Comparison of ENCODE assay signal across 25 mouse cellular contexts in the genomic region with DNA sequence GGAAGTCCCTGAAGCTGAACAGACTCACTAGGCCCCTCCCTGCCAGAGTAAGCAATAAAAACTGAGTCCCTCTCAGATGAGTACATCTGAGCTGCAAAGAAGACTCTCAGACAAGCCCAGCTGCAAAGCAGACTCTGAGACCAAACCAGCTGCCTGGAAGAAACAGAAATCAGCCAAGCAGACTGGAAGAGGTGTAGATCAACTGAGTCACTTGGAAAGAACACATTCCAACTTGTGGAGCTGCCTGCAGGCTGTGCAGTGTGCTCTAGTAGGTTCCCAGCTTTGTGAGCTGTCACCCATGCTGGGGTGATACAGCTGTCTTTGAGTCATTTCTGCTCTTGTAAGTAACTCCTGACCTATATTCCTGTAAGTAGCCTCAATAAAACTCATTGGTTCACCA. TPM values are rescaled to one million over a fixed set of nuclear protein-coding genes. Genes with fewer than 3 reads are reported as not detected.
DNase-seq lines count a peak whose midpoint lies in the region; ATAC-seq and TF ChIP-seq lines count a peak whose summit lies in the region.
"Had no signal": no experiment of that assay in that cellular context is flagged by ENCODE, and none has a peak within 500 bp of the region (broad histone marks: within the 10 kb centered on the region; RNA-seq: fewer than 3 reads in every experiment).

No protein-coding gene starts in this region.

- no peaks in the 10 kb centered on the region for H3K4me1 ChIP-seq in testis, adult 2 months (ENCODE audit: control insufficient read depth, insufficient read depth, low read length)
- H3K4me1 ChIP-seq: embryonic facial prominence, embryonic 13.5 days; embryonic facial prominence, embryonic 15.5 days; forebrain, embryonic 13.5 days; forebrain, embryonic 15.5 days had no signal

- H3K36me3 ChIP-seq in testis, adult 2 months (ENCODE audit: control insufficient read depth, insufficient read depth, low read length) = no peaks in the 10 kb centered on the region
- H3K36me3 ChIP-seq: embryonic facial prominence, embryonic 13.5 days; embryonic facial prominence, embryonic 15.5 days; forebrain, embryonic 10.5 days; forebrain, embryonic 15.5 days; G1E had no signal

- DNase-seq in cerebellum, postnatal 25 days = peak; percentile 5 to 10
- DNase-seq in cerebellum, postnatal 4 days (ENCODE audit: low spot score in 2 of 2) = no peak
- no peak for DNase-seq in frontal cortex, postnatal 25 days (ENCODE audit: low spot score in 2 of 2)
- DNase-seq in testis, postnatal 14 days (ENCODE audit: low spot score) = no peak
- DNase-seq in brain, adult 2 months (ENCODE audit: low read depth, low spot score) = peak; percentile 55
- no peak for DNase-seq in lung, postnatal 10 days
- DNase-seq: adrenal gland, adult 8-10 months; adrenal gland, postnatal 14 days; adrenal gland, postnatal 36 days; B cell, adult 2 months; cerebellum, adult 11 months; cerebellum, adult 9-11 months; embryo, embryonic 11 days had no signal

- no peaks in the 10 kb centered on the region for H3K27me3 ChIP-seq in testis, adult 2 months (ENCODE audit: control insufficient read depth, insufficient read depth, low read length)
- H3K27me3 ChIP-seq: embryonic facial prominence, embryonic 13.5 days; embryonic facial prominence, embryonic 15.5 days; forebrain, embryonic 15.5 days had no signal

- H3K27ac ChIP-seq in testis, adult 2 months (ENCODE audit: control insufficient read depth, insufficient read depth, low read depth, low read length) = no peak overlapping the region
- H3K27ac ChIP-seq: embryonic facial prominence, embryonic 13.5 days; embryonic facial prominence, embryonic 15.5 days; forebrain, embryonic 10.5 days; forebrain, embryonic 13.5 days; forebrain, embryonic 15.5 days had no signal

- TF ChIP-seq POLR2A in testis, adult 2 months (IDR thresholded peaks at IDR 0.05; ENCODE audit: control insufficient read depth, low read depth, low read length) = no peak

- peak; percentile 20; the same call in 1 of the 2 replicates for ATAC-seq in frontal cortex, adult (ENCODE audit: low TSS enrichment)
- ATAC-seq: activated CD4-positive, CD25-positive, alpha-beta regulatory T cell, adult 4 months; CD4-positive, CD25-positive, alpha-beta regulatory T cell, adult 4 months; forebrain, embryonic 13.5 days; forebrain, embryonic 15.5 days; Patski had no signal

- no peak for TF ChIP-seq CTCF in testis, adult 2 months (IDR thresholded peaks at IDR 0.05; ENCODE audit: control insufficient read depth, insufficient read depth, insufficient replicate concordance, low read depth, low read length)

- peak overlapping the region; percentile 11; the same call in 1 of the 2 replicates for H3K4me3 ChIP-seq in testis, adult 2 months (ENCODE audit: control insufficient read depth, low read depth, low read length)
- H3K4me3 ChIP-seq: embryonic facial prominence, embryonic 13.5 days; embryonic facial prominence, embryonic 15.5 days; erythroblast, embryonic 14.5 days; forebrain, embryonic 10.5 days; forebrain, embryonic 13.5 days; forebrain, embryonic 15.5 days had no signal

RNA-seq across cellular contexts. Expression of a gene that starts 8.4 kb away (rescaled TPM):
- polyA plus RNA-seq in testis, adult 2 months (2012; rRNA removed) = 0.09 and 20.7 TPM in 2 replicates
- polyA plus RNA-seq: activated CD4-positive, CD25-positive, alpha-beta regulatory T cell, adult 4 months; CD4-positive, CD25-positive, alpha-beta regulatory T cell, adult 4 months; erythroblast, embryonic 14.5 days; forebrain, embryonic 13.5 days; forebrain, embryonic 15.5 days; G1E; Patski had no signal

RNA-seq across cellular contexts. Expression of a gene that starts 27.8 kb away (rescaled TPM):
- polyA plus RNA-seq in testis, adult 2 months (2012; rRNA removed) = 2.7 and 4.5 TPM in 2 replicates
- polyA plus RNA-seq: CD4-positive, CD25-positive, alpha-beta regulatory T cell, adult 4 months had no signal

RNA-seq across cellular contexts. Expression of a gene that starts 37.2 kb away (rescaled TPM):
- 5.6 and 6.0 TPM in 2 replicates for polyA plus RNA-seq in testis, adult 2 months (2012; rRNA removed)
- polyA plus RNA-seq: erythroblast, embryonic 14.5 days had no signal

RNA-seq across cellular contexts. Expression of a gene that starts 37.3 kb away (rescaled TPM):
- polyA plus RNA-seq in testis, adult 2 months (2012; rRNA removed) = 32.6 and 33.8 TPM in 2 replicates

Comparison
In these comparisons a context has a peak if more than half of its experiments do, and no peak if none do; other contexts are left out.
1. DNase-seq: peak in cerebellum, postnatal 25 days (2 of 2) and brain, adult 2 months (single experiment); none in cerebellum, postnatal 4 days (0 of 2), frontal cortex, postnatal 25 days (0 of 2), testis, postnatal 14 days (single experiment) and lung, postnatal 10 days (single experiment).